Mouse (Mus musculus) yolk sac, embryonic 10.5 days (tissue): Measurements from ENCODE around the gene Dennd1a.

Experiments used
- DNase-seq: peaks from one replicate; pipeline ENCODE4 v3.0.0-alpha.2; 2017; ENCODE audit warnings: low spot score

The Dennd1a gene

DNA sequence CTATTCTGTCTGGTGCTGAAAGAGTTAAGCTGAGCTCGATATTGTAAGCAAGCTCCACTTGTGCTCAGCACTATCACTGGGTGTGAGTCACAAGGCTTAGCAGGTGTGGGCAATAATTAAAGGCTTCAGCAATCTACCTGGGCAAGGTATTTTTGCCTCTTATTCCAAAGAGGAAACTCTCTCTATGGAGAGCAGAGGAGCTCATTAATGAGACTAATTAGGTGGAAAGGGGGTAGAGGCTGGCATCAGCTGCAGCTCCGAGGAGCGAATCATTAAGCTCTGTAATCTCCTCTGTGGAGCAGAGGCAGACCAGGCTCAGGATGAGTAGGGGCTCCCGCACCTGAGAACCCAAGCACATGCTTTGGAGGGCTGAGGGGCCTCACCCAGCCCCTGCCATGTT, 407.5 kb downstream of the Dennd1a start:
- DNase-seq: no peak

GRCm38 (mm10) chr2:37872791-37873190, 414.4 kb downstream of the Dennd1a start:
- no peak for DNase-seq

DNA sequence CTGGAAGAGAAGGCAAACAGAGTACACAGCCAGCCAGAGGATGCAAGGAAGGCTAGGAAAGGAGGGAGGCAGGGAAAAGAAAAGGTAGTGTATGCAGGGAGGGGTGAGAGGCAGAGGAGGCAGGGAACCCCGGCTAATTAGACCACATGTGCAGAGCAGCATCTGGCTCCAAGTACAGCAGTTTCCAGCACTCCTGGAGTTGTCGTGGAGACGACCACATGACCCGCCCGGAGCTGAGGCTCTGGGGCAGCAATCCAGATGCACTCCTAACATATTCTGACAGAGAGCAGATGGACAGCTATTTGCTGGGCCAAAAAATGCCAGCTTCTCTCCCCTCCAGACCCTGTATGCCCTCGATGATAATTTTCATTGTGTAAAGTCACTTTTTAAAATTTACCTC, 417.6 kb downstream of the Dennd1a start:
- DNase-seq: no peak

DNA sequence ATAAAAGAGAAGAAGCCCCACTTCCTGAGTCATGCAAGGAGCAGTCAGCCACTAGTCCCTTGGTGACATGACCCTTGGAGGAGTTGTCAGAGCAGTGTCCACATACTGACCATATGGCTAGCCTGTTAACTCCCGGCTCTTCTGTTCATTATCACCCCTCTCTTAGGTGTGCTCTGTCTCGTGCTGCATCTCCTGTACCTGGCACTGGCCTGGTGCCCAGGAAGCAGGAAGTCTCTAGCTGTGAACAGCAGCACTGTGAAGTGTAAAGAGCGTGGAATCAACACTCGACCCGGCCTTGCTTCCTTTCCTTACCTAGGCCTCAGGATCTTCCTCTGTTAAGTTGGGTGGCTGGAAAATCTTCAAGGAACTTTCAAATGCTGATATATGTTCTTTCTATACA, 419.8 kb downstream of the Dennd1a start:
- DNase-seq: no peak

DNA sequence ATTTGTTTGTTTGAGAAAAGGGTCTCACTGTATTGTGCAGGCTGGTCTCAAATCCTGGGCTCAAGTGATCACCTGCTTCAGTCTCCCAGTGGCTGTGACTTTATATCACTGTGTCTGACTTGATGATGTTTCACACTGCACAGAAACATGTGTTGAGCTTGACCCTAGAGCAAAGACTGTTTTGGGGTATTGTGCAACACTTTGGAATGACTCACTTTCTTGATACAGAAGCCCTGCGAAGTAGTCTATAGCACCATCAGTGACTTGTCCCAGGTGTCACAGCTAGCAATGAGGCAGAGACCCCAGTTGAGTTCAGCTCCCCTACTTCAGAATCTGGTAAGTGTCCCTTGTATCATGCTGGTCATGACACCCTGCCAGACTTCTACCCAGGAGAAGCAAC, 429.7 kb downstream of the Dennd1a start:
- DNase-seq: no peak

GRCm38 (mm10) chr2:37856955-37857354, 430.2 kb downstream of the Dennd1a start:
- DNase-seq: peak; percentile 50

DNA sequence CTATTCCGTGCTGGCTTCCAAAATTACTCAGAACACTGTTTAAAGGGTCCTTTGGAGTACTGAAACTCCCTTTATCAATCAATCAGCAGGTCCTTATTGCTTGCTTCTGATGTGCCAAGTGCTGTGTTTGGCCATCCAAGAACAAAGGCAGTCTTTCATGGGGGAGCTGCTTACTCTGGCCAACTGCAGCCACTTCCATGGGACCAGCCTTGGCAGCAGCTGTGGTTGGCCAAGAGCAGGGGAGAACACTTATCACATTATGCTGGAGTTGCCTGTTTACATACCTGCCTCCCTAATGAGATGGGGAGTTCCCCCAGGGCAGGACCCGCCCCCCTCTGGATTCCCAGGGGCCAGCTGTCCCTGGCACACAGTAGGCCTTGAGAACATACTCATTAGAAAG, 432.0 kb downstream of the Dennd1a start:
- DNase-seq: no peak

GRCm38 (mm10) chr2:37853878-37854435, 433.2 kb downstream of the Dennd1a start:
- no peak for DNase-seq

DNA sequence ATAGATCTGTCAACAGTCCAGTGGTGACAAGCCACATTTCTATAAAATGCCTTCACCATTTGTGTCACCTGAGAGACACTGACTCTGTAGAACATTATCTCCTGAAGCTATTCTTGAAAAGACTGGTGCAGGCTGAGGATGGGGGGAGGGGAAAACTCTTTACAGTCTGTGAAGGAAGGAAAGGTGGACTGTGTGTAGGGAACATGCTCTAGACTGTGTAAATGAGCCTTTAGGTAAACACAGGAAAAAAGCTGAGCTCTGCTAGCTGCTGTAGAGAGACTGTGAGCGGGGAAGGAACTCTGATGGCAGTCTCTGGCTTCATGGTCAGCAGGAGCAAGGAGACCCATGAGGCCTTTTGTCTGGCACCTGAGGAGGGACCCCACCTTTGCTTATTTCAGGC, 436.6 kb downstream of the Dennd1a start:
- peak; percentile 42 for DNase-seq

- DNase-seq: no peak
Measured at GRCm38 (mm10) chr2:37849357-37849756, 437.8 kb downstream of the Dennd1a start.

DNA sequence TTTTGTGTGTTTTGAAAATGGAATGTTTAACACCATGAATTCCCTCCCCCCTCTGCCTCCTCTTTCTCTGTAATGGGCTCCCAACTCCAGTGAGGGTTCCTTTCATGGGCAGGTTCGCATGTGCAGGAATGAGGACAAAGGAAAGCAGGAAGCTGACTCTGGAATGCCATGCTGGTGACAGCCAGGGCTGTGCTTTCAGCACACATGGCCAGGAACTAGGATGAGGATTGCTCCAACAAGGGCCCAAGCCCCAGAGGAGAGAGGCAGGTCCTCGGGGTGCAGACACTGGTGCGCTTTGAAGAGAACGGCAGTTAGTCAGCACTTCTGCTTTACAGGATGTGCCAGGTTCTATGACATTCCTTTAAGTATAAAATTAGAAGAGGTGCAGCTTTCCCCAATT, 444.5 kb downstream of the Dennd1a start:
- no peak for DNase-seq

DNA sequence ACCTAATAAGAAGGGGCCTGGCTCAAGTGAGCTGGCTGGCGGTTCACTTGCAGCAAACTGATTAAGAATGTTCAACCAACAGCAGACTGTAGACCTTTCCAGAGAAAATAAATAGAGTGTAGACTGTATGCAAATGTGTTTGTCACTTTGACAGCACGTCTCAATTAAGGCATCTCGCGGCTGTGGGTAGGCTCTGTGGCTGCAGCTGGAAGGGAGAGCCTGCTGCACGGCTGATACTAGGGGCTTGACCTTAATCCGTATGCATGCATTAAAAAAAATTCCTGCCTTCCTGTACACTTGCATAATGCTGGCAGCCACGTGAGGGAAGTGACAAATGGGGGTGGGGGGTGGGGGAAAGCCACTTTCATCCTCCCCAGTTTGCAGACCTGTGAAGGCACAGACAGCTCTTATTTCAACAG, 445.0 kb downstream of the Dennd1a start:
- peak; percentile 7 for DNase-seq

GRCm38 (mm10) chr2:37839922-37840321, 447.3 kb downstream of the Dennd1a start:
- DNase-seq: no peak

- DNase-seq: no peak
Measured at GRCm38 (mm10) chr2:37838202-37838984, 448.8 kb downstream of the Dennd1a start.

GRCm38 (mm10) chr2:37837542-37837941, 449.6 kb downstream of the Dennd1a start:
- DNase-seq: no peak

GRCm38 (mm10) chr2:37836926-37837325, 450.3 kb downstream of the Dennd1a start:
- DNase-seq: no peak

GRCm38 (mm10) chr2:37832253-37832652, 454.9 kb downstream of the Dennd1a start:
- DNase-seq: no peak

DNA sequence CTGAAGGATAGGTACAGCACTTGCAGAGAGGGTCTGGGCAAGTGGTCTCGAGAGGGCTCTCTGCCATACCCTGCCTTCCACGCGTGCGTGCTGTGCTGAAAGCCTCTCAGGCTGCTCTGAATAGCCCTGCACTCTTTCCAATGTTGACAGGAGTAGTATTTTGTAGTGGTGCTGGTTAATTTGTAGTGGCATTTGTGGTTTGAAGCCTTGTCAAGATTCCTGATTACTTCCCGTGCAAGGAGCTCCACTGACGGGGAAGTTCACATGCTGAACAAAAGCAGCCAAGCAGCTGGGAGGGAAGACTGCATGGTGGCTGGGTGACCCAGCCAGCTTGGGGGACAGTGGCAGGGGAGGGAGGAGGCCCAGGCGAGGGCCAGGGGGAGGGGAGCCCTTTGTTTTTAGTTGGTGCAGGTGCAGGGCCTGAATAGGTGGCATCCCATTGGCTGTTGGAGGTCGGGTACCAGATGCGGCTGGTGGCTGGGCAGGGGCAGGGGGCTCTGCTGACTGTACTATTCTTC, 457.4 kb downstream of the Dennd1a start:
- no peak for DNase-seq

DNA sequence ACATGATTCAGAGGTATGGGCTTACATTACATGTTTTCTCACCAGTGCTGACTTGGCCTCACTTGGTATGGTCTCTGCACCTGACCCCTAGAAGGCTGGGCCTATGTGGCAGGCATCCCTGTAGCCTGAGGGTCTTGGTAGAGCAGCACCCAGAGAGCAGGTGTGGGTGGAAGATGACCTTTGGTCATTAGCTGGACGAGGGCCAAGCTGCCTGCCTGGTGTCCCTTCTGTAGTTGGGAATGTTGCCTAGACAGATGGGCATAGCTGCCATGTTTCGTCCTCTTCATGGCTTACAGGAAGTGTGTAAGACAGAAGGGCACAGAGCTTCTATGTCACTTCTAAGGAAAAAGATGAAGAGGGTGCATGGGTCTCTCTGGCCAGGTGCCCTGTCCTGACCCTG, 463.4 kb downstream of the Dennd1a start:
- DNase-seq: no peak

- no peak for DNase-seq
Measured at GRCm38 (mm10) chr2:37822122-37822521, 465.1 kb downstream of the Dennd1a start.

- no peak for DNase-seq
Measured at GRCm38 (mm10) chr2:37819526-37820152, 467.6 kb downstream of the Dennd1a start.

GRCm38 (mm10) chr2:37818761-37819525, 468.2 kb downstream of the Dennd1a start:
- no peak for DNase-seq
